Mouse (Mus musculus) ovary, postnatal 36 days (tissue): Measurements from ENCODE around the gene Ccdc36.

Experiments
- DNase-seq: peaks from one replicate; pipeline ENCODE4 v3.0.0; 2022; ENCODE audit warnings: low spot score, mixed read lengths

The Ccdc36 gene

GRCm38 (mm10) chr9:108378234-108378633 is 50.0 kb downstream of the Ccdc36 start:
- DNase-seq: no peak
